Mouse (Mus musculus) heart, adult 2 months (tissue): Measurements from ENCODE around the gene Zfp287.

Source experiments
- CTCF ChIP-seq: fragments of 200-600 bp; IDR thresholded peaks from 2 replicates; pipeline ENCODE4 v1.8.1; 2022; ENCODE audit warnings: antibody characterized with exemption, mild to moderate bottlenecking, moderate library complexity
- POLR2A ChIP-seq: fragments of 200-500 bp; IDR thresholded peaks from 2 replicates; pipeline ENCODE4 v1.6.1; 2011; ENCODE audit warnings: mild to moderate bottlenecking, low read depth, low read length, control low read depth; ENCODE audit not compliant: insufficient read depth

DNA sequence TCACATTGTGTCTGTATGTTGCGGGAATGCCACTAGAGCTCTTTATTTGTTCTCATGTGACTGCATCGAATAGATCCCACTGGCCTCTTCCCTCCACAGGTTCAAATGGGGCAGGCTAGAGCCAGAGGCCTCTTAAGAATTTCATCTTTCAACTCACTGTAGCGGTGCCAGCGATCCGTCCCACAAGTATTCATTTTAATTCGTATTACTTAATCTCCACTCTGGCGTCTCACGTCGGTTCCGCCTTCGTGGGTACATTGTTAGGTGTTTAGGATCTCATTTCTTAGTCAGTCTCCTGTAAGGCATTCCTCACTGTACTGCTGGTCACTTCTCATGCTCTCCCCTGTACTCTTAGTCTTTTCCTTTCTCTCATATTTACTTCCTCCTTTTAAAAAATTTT is 26.8 kb upstream of the Zfp287 start:
- TF ChIP-seq CTCF (no peak), POLR2A (no peak)
